Mouse (Mus musculus) cerebellum, adult 2 months (tissue): ENCODE results near the gene Serpine1. TPM values are rescaled to one million over a fixed set of nuclear protein-coding genes. Genes with fewer than 3 reads are reported as not detected.
A peak's percentile ranks its signal among the peaks of the same experiment; 100 is the strongest.

Source experiments
- DNase-seq, 2 experiments: peaks; one replicate each; pipeline ENCODE4 v3.0.0; 2021
- H3K27ac ChIP-seq: fragments of 200-500 bp; 2 replicates; pipeline ENCODE4 v1.5.1; 2012; ENCODE audit warnings: low read length, control low read depth, inconsistent platforms; ENCODE audit not compliant: insufficient read depth
- H3K27me3 ChIP-seq: fragments of 200-500 bp; 2 replicates; pipeline ENCODE4 v1.6.1; 2012; ENCODE audit warnings: inconsistent platforms, mild to moderate bottlenecking, low read length, moderate library complexity; ENCODE audit not compliant: control insufficient read depth, insufficient read depth
- H3K4me1 ChIP-seq: fragments of 200-500 bp; 2 replicates; pipeline ENCODE4 v1.6.1; 2011; ENCODE audit warnings: low read length; ENCODE audit not compliant: control insufficient read depth, insufficient read depth
- H3K4me3 ChIP-seq: fragments of 200-500 bp; replicated peaks from 2 replicates; pipeline ENCODE3; 2011; ENCODE audit warnings: mild to moderate bottlenecking, low read depth, low read length, control low read depth; ENCODE audit not compliant: insufficient read depth
- CTCF ChIP-seq: fragments of 200-500 bp; IDR thresholded peaks from 2 replicates; pipeline ENCODE4 v1.5.1; 2011; ENCODE audit warnings: low read depth, mild to moderate bottlenecking, control low read depth, low read length, moderate library complexity, borderline replicate concordance; ENCODE audit not compliant: insufficient read depth
- POLR2A ChIP-seq: fragments of 200-500 bp; IDR thresholded peaks from 2 replicates; pipeline ENCODE4 v1.6.1; 2011; ENCODE audit warnings: low read length, control low read depth, borderline replicate concordance; ENCODE audit not compliant: insufficient read depth
- WGBS: fragments of 180-500 bp; shearing (Covaris S2); methylation state at CpG from one replicate; pipeline ENCODE4 v1.1.7; 2018; 5-methylcytosine and 5-hydroxymethylcytosine counted together
- polyA plus RNA-seq: library from polyadenylated mRNA; depleted of rRNA; stranded (reverse); fragments of >200 nt; gene quantifications from 2 replicates; pipeline ENCODE4 v1.2.3, GENCODE M21; 2012

Gene Serpine1
- polyA plus RNA-seq, 1 experiment = 0.38 TPM

DNA sequence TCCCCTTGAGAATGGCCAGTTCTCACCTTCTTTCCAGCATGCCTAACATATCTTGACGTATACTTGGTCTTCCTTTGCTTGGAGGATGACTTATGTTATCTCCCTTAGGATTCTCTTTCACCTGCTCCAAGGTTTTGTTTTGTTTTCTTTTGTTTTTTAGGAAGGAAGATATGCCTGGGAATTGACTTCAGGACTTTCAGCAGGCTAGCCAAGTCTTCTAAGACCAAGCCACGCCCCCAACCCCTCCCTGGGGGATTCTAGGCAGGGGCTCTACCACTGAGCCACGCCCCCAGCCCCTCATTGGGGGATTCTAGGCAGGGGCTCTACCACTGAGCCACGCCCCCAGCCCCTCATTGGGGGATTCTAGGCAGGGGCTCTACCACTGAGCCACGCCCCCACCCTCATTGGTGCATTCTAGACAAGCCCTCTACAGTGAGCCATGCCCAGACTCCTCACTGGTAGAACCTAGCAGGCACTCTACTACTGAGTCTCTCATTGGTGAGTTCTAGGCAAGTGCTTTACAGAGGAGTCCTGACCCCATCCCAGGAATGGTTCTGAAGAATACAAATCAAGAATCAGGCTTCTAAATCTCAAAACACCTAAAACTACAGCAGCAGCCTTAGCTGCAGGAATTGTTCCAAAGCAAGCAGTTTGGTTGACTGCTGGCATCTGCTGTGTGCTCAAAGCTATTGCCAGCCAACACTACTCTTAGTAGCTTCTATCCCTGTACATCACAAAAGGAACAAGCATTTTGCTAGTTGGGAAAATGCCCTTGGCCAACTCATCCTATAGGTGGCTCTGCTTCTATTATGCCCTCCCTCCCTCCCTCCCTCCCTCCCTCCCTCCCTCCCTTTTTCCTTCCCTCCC lies 39.7 kb upstream of the Serpine1 start:
- WGBS = 80% methylated on average over 5 of the region's 5 CpGs
- TF ChIP-seq POLR2A (no peak), CTCF (no peak)
- DNase-seq = no peak
- Histone ChIP-seq H3K4me1 (no peaks in the 10 kb centered on the region), H3K27ac (no peak overlapping the region), H3K27me3 (no peaks in the 10 kb centered on the region), H3K4me3 (no peak overlapping the region)

DNA sequence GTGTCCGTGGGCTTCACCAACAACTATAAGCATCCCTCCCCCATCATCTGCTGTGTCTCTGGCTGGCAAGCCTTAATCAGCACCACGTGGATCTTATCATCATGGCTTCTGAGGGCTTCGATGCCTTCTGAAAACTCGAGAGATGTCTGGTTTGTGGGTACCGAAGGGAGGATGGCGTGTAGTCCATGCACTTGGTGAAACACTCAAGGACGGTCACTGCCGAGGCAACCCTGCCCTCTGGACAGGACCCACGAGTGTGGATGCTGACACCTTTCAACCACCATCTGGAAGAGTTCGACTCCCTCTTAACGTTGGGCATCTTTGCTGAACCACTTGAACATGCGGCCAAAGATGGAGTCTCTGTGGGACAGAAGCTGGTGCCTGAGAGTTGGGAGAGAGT lies 38.8 kb upstream of the Serpine1 start:
- Histone ChIP-seq H3K4me3 (no peak overlapping the region), H3K27me3 (no peaks in the 10 kb centered on the region), H3K4me1 (no peaks in the 10 kb centered on the region), H3K27ac (no peak overlapping the region)
- no peak for DNase-seq
- TF ChIP-seq POLR2A = no peak
- no peak for TF ChIP-seq CTCF
- 89% methylated on average over 12 of the region's 12 CpGs for WGBS

DNA sequence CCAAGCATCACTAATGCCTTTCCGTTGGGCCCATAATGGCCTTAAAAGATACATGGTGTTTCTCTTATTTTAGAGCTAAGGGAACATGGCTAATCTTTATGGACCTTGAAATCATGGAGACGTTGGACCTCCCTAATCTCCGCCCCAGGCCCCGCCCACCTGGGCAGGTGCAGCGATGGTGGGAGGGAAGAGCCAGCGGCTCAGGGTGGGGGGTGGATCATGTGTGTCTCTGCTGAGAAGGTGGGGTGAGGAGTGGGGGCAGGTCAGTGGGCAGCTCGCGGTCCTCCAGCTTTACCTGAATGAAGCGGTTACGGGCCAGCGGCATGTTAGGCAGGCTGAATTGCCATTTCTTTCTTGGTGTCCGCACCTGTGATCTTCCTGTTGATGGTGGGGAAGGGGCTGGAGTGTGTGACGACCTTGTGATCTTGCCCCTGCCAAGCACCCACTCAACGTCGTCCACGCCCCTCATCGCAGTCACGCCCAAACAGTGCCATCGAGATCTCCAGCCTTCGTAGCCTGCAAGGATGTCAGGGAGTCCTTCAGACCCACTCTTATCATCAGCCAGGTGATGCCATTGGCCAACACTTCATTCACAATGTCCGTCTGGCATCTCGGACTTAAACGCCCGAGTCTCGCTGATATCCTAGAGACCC lies 38.0 kb upstream of the Serpine1 start:
- 64% methylated on average over 25 of the region's 25 CpGs for WGBS
- TF ChIP-seq POLR2A = no peak
- TF ChIP-seq CTCF = no peak
- no peak overlapping the region for H3K27ac ChIP-seq
- no peak overlapping the region for H3K4me3 ChIP-seq
- H3K4me1 ChIP-seq = no peaks in the 10 kb centered on the region
- no peak for DNase-seq
- no peaks in the 10 kb centered on the region for H3K27me3 ChIP-seq

DNA sequence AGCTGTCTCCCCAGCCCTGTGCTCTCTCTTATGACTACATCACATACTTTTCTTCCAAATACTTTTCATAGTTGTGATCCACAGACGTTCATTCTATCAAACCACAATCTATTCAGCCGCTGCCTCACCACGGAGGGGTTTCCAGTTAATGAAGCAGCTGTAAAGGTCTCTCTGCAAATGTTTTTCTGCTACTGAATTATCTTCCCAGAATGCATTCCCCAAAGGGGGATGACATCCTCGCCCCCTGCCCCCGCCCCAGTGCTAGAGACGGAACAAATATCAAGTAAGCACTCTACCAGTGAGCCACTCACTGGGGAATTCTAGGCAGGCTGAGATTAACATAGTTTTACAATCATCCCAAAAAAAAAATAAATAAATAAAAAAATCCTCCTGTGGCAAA lies 36.0 kb upstream of the Serpine1 start:
- Histone ChIP-seq H3K27ac (no peak overlapping the region), H3K27me3 (no peaks in the 10 kb centered on the region), H3K4me3 (no peak overlapping the region), H3K4me1 (peaks cover 8% of the 10 kb centered on the region)
- DNase-seq = no peak
- no peak for TF ChIP-seq CTCF
- no peak for TF ChIP-seq POLR2A
- WGBS = 60% methylated on average over 6 of the region's 6 CpGs

DNA sequence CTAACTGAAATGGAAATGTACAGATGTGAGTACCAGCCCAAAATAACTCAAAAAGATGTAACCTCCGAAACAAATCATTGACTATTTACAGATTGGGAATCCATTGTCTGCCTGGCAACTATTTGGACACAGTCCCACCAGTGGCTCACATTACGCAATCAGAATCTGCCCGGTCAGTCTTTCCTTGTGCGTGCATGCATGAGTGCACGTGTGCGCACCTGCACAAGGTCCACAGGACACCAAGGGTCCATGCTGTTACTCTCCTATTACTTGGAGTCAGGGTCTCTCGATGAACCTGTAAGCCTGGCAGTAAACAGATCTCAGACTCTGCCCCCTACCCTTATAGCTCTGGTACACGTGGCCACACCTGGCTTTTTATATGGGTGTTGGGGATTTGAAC lies 35.6 kb upstream of the Serpine1 start:
- H3K4me1 ChIP-seq = peaks cover 12% of the 10 kb centered on the region
- H3K27me3 ChIP-seq = no peaks in the 10 kb centered on the region
- H3K27ac ChIP-seq = no peak overlapping the region
- no peak overlapping the region for H3K4me3 ChIP-seq
- DNase-seq = no peak
- TF ChIP-seq POLR2A (no peak), CTCF (no peak)
- WGBS = 68% methylated on average over 8 of the region's 8 CpGs

DNA sequence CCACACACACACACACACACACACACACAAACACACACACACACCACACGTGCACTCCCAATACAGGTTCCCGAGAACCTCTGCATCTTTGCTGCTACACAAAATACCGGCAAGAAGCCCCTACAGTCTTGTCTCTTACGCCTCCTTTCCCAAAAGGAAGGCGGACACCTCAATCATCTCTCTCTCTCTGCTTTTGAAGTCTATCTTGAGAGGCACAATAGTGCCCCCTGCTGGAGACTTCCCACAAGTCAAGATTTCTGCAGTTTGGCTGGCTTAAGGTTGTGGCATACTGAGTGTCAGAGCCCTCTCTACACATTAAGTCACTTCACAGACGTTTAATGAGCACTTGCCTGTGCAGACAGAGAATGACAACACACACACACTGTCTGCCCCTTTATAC lies 35.0 kb upstream of the Serpine1 start:
- 5% methylated on average over 6 of the region's 6 CpGs for WGBS
- Histone ChIP-seq H3K27me3 (no peaks in the 10 kb centered on the region), H3K27ac (no peak overlapping the region), H3K4me1 (peaks cover 18% of the 10 kb centered on the region), H3K4me3 (no peak overlapping the region)
- peak; percentile 77 to 86 for DNase-seq
- TF ChIP-seq CTCF = peak; percentile 75
- no peak for TF ChIP-seq POLR2A

DNA sequence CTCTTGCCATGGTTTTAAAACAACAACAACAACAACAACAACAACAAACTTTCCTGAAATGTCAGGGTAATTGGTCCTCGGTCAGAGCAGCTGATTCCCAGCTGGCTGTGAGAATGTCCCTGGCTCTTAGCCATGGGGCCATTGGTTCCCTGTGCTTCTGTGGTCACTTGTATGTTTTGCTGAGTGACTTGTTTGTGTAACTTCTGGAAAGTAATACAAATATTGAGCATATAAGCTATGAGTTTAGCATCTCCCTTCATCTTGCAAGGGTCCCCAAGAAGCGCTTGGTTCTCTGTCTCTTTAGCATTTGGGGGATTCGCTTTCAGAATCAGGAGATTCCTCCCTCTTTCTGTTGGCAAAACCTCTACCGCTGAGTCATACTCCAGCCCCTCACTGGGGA lies 34.4 kb upstream of the Serpine1 start:
- 72% methylated on average over 4 of the region's 4 CpGs for WGBS

DNA sequence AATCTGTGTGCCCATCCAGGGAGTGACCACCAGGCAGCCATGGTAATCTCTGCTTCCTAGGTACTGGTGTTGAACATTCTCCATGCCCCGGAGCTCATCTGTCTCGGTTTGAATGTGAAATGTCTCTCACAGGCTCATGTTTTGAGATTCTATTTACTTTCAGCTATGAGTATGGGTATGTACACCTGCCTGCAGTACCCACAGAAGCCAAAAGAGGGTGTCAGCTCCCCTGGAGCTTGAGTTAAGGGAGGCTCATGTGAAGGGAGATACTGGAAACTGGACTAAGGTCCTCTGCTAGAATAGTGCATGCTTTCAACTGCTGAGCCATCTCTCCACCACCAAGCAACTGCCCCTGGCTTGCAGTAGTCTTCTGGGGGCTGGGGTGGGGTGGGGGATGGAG lies 31.9 kb upstream of the Serpine1 start:
- no peak overlapping the region for H3K4me3 ChIP-seq
- peak; percentile 9; the same call in 1 of the 2 replicates for TF ChIP-seq CTCF
- TF ChIP-seq POLR2A = no peak
- no peaks in the 10 kb centered on the region for H3K27me3 ChIP-seq
- H3K27ac ChIP-seq = no peak overlapping the region
- DNase-seq = no peak
- 89% methylated on average over 2 of the region's 2 CpGs for WGBS
- peaks cover 30% of the 10 kb centered on the region for H3K4me1 ChIP-seq

More for the DNA sequence above, 34.4 kb upstream of the Serpine1 start:
- DNase-seq = no peak
- TF ChIP-seq POLR2A (no peak), CTCF (no peak)
- Histone ChIP-seq H3K4me1 (peaks cover 22% of the 10 kb centered on the region), H3K27me3 (no peaks in the 10 kb centered on the region), H3K27ac (no peak overlapping the region), H3K4me3 (no peak overlapping the region)
